Mouse (Mus musculus) heart, adult 2 months (tissue): ENCODE results near the gene Ttf1.

Source experiments
- CTCF ChIP-seq: fragments of 200-600 bp; IDR thresholded peaks from 2 replicates; pipeline ENCODE4 v1.8.1; 2022; ENCODE audit warnings: antibody characterized with exemption, mild to moderate bottlenecking, moderate library complexity
- POLR2A ChIP-seq: fragments of 200-500 bp; IDR thresholded peaks from 2 replicates; pipeline ENCODE4 v1.6.1; 2011; ENCODE audit warnings: mild to moderate bottlenecking, low read depth, low read length, control low read depth; ENCODE audit not compliant: insufficient read depth

- TF ChIP-seq CTCF (no peak), POLR2A (no peak)
These were observed 37.1 kb upstream of the Ttf1 start for GRCm38 (mm10) chr2:29023001-29023400.
